Mouse (Mus musculus) urinary bladder, postnatal 14 days (tissue): ENCODE results near the gene Acsl1.
"Not testable (repeated sequence)": the region's sequence is repeated elsewhere in the genome, so short reads cannot be mapped to it uniquely, and the experiment has no call there.

ENCODE experiments used
- DNase-seq: peaks from one replicate; pipeline ENCODE4 v3.0.0; 2021; ENCODE audit warnings: low spot score

Acsl1 gene

GRCm38 (mm10) chr8:46566914-46567529 is 96.2 kb downstream of the Acsl1 start:
- DNase-seq = no peak

- no peak for DNase-seq
These were observed 97.1 kb downstream of the Acsl1 start for GRCm38 (mm10) chr8:46567946-46568345.

DNA sequence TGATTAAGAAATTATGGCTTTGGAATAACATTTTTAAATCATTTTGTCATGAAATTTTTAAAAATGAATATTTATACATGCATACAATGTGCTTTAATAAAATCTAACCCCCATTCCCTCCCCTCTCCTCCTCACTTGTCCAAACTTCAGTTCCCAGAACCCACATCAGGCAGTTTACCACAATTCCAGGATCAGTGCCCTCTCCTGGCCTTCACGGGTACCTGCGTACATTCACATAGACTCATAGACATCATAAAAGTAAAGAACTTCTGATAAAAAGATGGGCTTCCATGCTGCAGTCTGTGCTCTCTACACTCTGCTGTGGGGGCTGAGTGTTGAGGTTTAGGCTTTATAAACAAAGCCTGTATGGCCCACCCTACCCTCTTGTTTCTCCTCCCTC is 98.1 kb downstream of the Acsl1 start:
- DNase-seq = no peak

GRCm38 (mm10) chr8:46569659-46570441 is 99.0 kb downstream of the Acsl1 start:
- no peak for DNase-seq

GRCm38 (mm10) chr8:46570673-46571072 is 99.8 kb downstream of the Acsl1 start:
- DNase-seq = no peak

DNA sequence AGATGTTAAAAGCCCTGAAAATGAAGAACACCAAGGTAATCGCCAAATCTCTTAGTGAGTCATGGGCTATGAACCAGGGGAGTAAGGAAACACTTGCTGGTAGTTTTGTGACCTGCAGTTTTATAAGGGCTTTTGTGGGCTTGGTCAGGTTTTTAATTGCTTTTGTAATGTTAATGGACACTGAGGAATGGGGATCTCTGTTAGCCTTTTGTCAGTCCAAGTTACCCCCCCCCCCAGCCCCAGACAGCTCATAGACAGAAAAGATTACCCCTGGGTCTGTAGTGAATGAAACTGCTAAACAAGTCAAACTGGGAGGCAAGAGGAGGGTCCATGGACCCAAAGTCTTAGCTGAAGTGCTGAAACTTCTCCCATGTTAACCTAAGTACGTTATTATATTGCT is 102.6 kb downstream of the Acsl1 start:
- DNase-seq = no peak

GRCm38 (mm10) chr8:46573964-46574363 is 103.1 kb downstream of the Acsl1 start:
- no peak for DNase-seq

DNA sequence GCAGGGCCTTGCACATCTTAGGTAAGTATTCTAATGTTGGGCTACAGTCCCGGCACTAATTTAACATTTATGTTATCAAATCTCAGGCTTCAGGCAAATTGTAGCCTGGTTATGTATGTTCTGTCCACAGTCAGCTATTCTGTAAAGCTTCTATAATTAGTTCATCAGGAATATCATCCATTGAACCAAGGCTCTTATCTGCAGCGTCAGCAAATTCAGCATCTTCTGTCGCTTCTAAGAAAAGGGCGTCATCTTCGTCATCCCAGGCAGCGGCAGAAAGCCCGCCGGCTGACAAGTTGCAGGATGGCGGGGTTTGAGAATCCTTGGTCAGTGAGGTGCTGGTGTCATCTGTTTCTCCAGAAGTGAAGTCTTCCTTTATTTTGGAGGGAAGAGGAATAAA is 108.0 kb downstream of the Acsl1 start:
- no peak for DNase-seq

GRCm38 (mm10) chr8:46584328-46584727 is 113.5 kb downstream of the Acsl1 start:
- not testable (repeated sequence) for DNase-seq

GRCm38 (mm10) chr8:46585576-46585975 is 114.7 kb downstream of the Acsl1 start:
- no peak for DNase-seq
